Mouse (Mus musculus): ENCODE data around the gene Ppp1r16b.
A peak's percentile ranks its signal among the peaks of the same experiment; 100 is the strongest.
"Not testable (repeated sequence)": the region's sequence is repeated elsewhere in the genome, so short reads cannot be mapped to it uniquely, and the experiment has no call there.

Gene Ppp1r16b

DNA sequence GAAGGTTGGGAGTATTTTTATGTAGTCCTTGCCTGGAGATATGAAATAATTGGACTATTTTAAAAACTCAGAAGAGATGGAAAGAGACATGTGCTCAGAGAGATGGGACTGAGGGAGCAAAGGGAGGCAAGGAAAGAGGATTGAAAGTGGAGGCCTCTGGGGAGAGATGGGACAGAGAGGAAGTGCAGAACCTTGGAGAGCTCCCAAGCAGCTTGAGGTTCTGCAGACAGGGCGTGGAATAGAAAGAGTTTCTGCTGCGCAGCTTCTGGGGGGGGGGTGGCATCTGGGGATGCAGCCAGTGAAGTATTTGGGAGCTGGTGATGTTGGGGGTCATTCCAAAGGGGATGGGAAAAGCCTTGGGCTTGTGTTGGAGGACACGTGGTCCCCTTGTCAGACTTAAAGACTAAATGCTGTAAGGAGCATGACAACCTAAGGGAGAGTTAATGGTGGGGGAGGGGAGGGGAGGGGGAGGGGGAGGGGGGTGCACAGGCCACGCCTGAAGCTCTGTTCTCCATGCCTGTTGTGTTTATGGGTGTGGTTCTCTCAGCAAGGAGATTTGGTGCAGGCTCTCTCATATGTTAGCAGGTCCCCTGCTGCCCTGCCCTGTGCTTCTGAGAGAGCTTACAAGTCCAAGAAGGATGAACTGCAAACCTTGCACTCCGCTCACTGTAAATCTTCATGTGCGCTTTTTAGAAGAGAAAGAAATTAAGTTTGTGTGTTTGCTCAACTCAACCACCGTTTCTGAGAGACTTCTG is 63.0 kb downstream of the Ppp1r16b start:
- DNase-seq: no peak

DNA sequence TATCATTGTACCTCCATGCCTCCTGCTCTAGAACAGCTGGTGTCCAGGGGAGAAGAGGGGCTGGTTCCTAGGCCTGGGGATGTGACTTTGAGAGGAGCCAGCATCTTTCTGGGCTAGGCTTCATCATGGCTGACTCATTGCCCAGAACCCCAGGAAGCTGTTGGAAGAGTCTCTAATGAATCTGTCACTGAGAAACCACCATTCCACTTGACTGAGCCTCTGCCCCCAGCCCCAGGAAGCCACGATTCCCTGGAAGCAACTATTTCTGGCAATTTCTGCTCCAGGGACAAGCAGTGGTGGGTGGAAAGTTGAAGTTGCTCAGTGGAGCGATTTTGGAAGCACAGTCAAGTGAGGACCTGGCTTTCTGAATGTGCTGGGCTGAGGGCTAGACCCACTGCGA is 65.7 kb downstream of the Ppp1r16b start:
- DNase-seq: no peak

- peak in 1 of 2 experiments; percentile 3 for DNase-seq
Measured at GRCm38 (mm10) chr2:158732521-158732920, 67.3 kb downstream of the Ppp1r16b start.

GRCm38 (mm10) chr2:158733136-158733535 is 67.9 kb downstream of the Ppp1r16b start:
- DNase-seq: peak in 1 of 2 experiments; percentile 8

GRCm38 (mm10) chr2:158733914-158734313 is 68.7 kb downstream of the Ppp1r16b start:
- DNase-seq: peak; percentile 57 to 66

DNA sequence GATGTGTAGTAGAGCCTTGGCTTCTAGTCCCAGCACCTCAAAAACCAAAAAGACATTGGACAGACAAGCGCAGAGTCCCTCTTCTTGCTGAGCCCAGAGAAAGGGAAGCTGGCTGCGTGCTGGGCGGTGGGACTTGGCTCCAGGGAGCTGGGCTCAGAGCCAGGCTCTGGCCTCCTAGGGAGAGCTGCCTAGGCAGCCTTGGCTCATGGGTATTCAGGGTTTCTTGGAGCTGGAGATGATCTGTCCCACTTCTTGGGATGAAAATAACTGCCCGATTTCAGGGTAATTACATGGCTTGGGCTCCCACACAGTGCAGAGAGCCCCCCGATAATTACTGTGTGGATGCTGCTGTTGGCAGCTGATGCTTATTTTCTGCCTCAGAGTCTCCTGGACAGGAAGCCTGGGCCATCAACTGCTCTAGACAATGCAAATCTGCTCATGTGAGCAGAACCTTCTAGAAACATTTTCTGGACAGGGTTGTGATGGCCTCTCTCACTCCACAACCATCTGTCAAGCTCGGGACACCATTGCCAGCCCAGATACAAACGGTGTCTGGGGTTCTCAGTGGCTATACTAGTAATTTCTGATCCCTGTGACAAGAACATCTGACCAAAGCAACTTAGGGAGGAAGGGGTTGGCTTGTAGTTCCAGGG is 69.4 kb downstream of the Ppp1r16b start:
- DNase-seq: no peak

DNA sequence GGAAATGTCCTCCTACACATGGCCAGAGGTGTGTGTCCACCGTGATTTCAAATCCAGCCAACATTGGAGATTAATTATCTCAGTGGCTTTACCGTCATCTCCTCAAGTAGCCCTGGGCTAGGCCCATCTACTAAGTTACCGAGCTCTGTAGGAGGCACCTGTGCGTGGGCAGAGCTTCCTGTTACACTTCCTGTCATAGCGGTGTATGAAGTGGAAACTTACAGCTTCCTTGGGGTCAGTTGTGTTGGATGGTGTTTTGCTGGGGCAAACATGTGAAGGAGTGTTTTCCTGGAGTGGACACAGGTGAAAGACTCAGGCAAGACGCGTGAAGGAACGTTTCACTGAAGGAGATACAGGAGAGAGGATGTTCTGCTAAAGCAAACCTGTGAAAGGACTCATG is 70.1 kb downstream of the Ppp1r16b start:
- DNase-seq: peak; percentile 63 to 68

- not testable (repeated sequence) for DNase-seq
Measured at GRCm38 (mm10) chr2:158736247-158736646, 71.0 kb downstream of the Ppp1r16b start.

DNA sequence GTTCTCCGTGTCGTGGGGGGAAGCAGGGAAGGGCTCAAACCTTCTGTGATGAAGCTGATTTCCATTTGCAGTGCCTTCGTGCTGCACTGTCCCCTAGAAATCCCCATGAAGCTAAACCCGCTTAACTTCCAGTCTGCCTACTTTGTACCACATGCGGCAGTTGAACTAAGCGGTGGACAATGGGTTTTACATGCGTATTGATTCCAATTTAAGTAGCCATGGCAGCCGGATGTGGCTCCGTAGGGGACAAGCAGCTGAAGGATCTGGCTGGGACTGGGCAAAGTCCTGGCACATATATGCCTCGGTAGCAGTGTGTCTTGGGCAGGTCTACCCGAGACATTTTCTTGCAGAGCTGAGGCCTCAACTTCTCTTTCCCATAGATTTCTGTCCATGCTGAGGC is 73.4 kb downstream of the Ppp1r16b start:
- peak in 1 of 2 experiments; percentile 4 for DNase-seq

DNA sequence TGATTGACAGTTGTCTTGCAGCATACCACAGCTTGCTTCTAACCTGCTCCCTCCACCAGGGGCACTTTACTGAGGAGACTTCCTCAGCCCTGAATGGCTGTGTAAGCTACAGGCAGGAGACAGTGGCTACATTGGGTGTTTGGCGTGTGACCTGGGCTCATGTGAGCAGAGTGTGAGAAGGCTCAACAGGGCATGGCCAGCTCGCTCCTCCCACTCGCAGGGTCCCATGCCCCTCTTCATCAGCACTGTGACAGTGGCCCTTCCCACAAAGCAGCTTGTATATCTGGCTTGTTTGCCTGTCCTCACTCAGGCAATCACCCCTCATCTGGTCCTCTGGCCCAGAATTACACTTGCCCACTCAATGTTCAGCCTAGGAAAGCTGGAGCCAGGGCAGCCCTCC is 73.9 kb downstream of the Ppp1r16b start:
- peak in 1 of 2 experiments; percentile 6 for DNase-seq

- no peak for DNase-seq
Measured at GRCm38 (mm10) chr2:158741011-158741501, 75.9 kb downstream of the Ppp1r16b start.

GRCm38 (mm10) chr2:158742431-158742830 is 77.2 kb downstream of the Ppp1r16b start:
- no peak for DNase-seq

- DNase-seq: no peak
Measured at GRCm38 (mm10) chr2:158743518-158744141, 78.4 kb downstream of the Ppp1r16b start.

DNA sequence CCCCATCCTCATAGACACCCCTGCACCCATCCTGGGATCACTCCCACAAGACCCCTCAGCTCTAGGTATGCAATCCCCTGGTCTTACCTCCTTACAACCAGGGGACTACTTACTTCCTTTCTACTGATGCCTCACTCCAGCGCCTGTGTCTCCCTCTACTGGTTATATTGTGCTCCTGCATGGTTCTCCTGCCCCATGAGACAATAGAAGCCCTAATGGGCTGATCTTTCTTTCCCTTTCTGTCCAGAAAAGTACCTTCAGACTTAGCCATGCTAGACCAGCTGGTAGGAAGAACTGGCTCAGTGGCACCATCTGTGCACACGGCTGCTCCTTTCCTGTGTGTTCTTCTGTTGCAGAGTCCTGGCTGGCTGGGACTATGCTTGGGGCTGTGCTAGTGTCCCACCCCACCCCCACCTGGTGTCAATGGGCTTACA is 79.9 kb downstream of the Ppp1r16b start:
- DNase-seq: no peak

DNA sequence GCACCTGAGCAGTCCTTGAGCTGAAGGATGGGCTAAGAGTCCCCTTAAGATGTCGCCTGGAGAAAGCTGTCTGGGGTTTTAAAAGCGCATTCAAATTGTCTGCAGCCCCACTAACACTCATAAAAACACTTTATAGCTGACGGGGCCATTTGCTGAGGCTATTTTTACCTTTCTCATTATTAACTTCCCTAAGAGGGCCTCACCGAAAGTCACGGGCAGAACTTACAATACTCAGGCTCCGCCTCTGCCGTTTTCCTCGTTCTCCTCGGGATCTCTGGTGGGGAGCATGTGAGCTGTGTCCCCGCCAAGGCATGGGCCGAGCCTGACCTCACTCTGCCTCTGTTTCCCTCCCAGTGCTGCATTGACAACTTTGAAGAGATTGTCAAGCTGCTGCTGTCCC is 81.0 kb downstream of the Ppp1r16b start:
- DNase-seq: no peak

DNA sequence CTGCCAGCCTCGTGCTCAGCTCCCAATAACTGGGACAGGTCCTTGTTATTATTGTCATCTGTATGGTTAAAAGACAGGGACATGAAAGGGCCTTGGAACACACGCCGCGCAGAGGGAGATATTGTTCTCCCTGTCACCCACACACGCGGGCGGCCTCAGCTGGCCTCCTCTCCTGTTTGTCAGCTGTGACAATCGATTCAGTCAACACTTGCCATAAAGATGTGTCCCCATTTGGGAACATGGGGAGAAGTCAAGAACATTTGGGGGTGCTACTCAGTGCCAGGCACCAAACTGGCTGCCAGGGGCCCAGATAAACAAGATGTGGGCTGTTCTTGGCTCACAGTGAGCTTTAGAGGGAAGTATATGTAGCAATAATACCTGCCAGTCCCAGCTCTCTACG is 84.2 kb downstream of the Ppp1r16b start:
- DNase-seq: no peak

- no peak for DNase-seq
Measured at GRCm38 (mm10) chr2:158760231-158760630, 95.0 kb downstream of the Ppp1r16b start.

DNA sequence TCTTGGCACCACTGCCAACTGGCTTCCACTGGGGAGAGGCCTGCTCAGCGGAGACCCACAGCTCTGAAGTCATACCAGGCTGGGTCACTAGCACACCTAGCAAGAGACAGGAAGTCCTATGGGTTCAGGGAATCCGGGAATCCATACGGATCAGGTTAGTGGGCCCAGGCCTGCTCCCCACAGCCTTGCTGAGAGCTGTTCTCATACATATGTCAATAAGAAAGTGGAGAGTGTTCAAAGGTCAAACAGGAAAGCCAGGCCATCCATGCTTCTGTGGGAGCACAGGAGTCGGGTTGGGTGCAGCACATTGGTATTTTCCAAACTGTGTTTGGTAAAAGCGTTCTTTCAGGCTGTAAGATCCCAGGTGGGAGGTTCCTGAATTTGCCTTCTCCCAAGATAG is 97.1 kb downstream of the Ppp1r16b start:
- DNase-seq: no peak

DNA sequence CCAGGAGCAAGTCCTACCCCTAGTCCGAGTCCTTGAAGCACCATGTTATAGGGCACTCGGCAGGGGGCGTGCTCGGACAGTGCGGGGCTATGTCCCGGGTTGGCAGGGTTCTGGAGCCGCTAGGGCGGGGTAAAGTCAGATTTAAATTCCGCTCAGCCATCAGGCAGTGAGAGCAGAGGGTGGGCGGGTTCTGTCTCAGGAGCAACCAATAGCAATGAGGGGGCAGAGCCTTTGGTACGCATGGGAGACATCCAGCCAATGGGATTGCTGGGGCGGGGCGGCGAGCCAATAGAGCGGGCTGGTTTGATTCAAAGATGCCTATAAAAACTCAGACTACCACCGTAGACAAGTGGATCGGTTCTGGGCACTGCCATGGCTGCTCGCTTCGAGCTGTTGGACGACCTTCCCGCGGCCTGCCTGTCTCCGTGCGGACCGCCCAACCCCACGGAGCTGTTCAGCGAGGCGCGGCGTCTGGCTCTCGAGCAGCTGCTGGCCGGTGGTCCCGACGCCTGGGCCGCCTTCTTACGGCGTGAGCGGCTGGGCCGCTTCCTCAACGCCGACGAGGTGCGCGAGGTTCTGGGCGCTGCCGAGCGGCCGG is 102.6 kb downstream of the Ppp1r16b start, which contains the start of gene Fam83d:
Fam83d (plus strand) TSS at position 352 of the 598 bp plus-strand sequence.
- DNase-seq: peak; percentile 85 to 88

GRCm38 (mm10) chr2:158768350-158768749 is 103.2 kb downstream of the Ppp1r16b start:
- DNase-seq: peak; percentile 18 to 26

GRCm38 (mm10) chr2:158768771-158769170 is 103.6 kb downstream of the Ppp1r16b start:
- no peak for DNase-seq

DNA sequence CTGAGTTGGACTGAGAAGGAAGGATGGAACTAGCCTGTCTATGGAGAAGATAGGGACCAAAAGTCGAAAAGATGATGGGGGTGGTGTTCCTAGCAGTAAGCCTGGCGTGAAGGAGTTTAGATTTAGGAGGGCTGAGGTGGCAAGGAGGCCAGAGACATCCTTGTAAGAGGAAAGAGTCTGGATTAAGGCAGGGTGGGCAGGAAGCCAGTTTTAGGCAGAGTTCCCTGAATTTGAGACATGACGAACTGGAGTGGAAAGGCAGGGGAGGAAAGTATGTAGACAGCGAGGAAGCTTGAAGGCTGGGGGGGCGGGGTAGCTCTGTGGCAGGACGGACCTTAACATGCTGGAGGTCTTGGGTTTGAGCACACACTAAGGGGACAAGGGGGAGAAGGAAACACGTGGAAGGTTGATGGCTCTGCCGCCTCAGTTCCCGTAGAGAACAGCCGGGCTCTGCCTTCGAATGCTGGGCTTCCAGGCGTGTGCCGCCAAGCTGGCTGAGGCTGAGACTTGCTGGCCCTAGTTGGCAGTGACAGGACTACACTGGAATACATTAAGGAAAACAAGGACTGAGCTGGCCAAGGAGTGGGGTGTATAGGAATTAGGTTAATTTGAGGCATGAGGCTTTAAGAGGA is 105.0 kb downstream of the Ppp1r16b start:
- DNase-seq: no peak
